In genomic region chr10:19900191-19900590, GRCm38 (mm10) we compare ENCODE assay signal across 12 mouse cellular contexts. TPM values are rescaled to one million over a fixed set of nuclear protein-coding genes. Genes with fewer than 3 reads are reported as not detected.
"Had no signal": no experiment of that assay in that cellular context is flagged by ENCODE, and none has a peak within 500 bp of the region (broad histone marks: within the 10 kb centered on the region; RNA-seq: fewer than 3 reads in every experiment).

No protein-coding gene starts in this region.

- H3K27ac ChIP-seq: left cerebral cortex, adult 2 months; limb, embryonic 15.5 days; liver, embryonic 14.5 days; midbrain, embryonic 13.5 days; stomach, embryonic 15.5 days had no signal

- H3K27me3 ChIP-seq: limb, embryonic 15.5 days; midbrain, embryonic 13.5 days; stomach, embryonic 15.5 days had no signal

- H3K4me1 ChIP-seq: limb, embryonic 15.5 days; midbrain, embryonic 13.5 days; stomach, embryonic 15.5 days had no signal

- DNase-seq: kidney, postnatal 10 days; kidney, postnatal 4 days; lung, adult 18-20 months; right cerebral cortex, postnatal 14 days; thymus, adult 2 months; thymus, postnatal 25 days had no signal

- H3K9me3 ChIP-seq: limb, embryonic 15.5 days; midbrain, embryonic 13.5 days; stomach, embryonic 15.5 days had no signal

- H3K4me3 ChIP-seq: left cerebral cortex, adult 2 months; limb, embryonic 15.5 days; midbrain, embryonic 13.5 days; stomach, embryonic 15.5 days had no signal

- H3K9ac ChIP-seq: limb, embryonic 15.5 days; liver, embryonic 14.5 days; midbrain, embryonic 13.5 days; stomach, embryonic 15.5 days had no signal

- H3K36me3 ChIP-seq: stomach, embryonic 15.5 days had no signal

RNA-seq across cellular contexts. Expression of gene Slc35d3, which starts 48.9 kb away (rescaled TPM):
- polyA plus RNA-seq: testis, adult 2 months had no signal
